Mouse (Mus musculus) heart, adult 2 months (tissue): ENCODE measurements at regions not wholly inside any gene's neighbourhood (a gene's known extent, or its start where the extent isn't known, plus 50 kb on each side); places are given as distances from the start of the nearest gene placed in this dataset.

Source experiments
- EP300 ChIP-seq: fragments of 200-500 bp; IDR thresholded peaks from 2 replicates; pipeline ENCODE4 v1.6.1; 2011; ENCODE audit warnings: low read depth, low read length, control low read depth; ENCODE audit not compliant: insufficient read depth
- POLR2A ChIP-seq: fragments of 200-500 bp; IDR thresholded peaks from 2 replicates; pipeline ENCODE4 v1.6.1; 2011; ENCODE audit warnings: mild to moderate bottlenecking, low read depth, low read length, control low read depth; ENCODE audit not compliant: insufficient read depth

DNA sequence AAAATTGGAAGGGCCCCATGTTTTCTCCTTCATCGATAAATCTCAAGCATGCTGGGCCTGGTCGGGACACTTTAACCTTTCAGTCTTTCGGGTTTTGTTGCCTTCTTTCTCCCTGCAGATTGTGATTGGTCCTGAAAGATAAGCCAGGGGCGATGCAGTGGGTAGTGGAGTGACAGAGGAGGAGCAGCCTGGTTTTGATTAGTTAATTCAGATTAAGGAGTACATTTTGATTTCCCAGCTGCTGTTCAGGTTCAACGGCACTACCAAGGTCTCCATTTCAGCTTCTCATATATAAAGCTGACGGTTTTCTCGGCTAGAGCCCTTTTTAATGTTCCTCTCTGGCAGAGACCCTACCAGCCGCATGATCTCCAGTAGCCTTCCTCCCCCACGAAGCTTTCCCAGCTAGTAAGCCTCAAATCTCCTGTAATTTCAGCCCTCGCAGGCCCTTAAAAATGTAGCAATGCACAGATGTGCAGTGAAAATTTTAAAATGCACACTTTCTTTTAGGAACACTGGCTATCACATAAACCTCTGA, 493.8 kb upstream of the Pkn2 start:
- TF ChIP-seq EP300 (no peak), POLR2A (no peak)
